Mouse (Mus musculus) bone marrow, adult 2 months (tissue): ENCODE measurements at regions not wholly inside any gene's neighbourhood (a gene's known extent, or its start where the extent isn't known, plus 50 kb on each side); places are given as distances from the start of the nearest gene placed in this dataset.

Experiments
- CTCF ChIP-seq: fragments of 200-500 bp; IDR thresholded peaks from 2 replicates; pipeline ENCODE4 v1.5.1; 2011; ENCODE audit warnings: low read length, control low read depth; ENCODE audit not compliant: control insufficient read depth, insufficient read depth
- POLR2A ChIP-seq: fragments of 200-500 bp; IDR thresholded peaks from 2 replicates; pipeline ENCODE4 v1.6.1; 2011; ENCODE audit warnings: low read depth, mild to moderate bottlenecking, control low read depth, low read length, borderline replicate concordance; ENCODE audit not compliant: control insufficient read depth

GRCm38 (mm10) chr1:75723431-75723830, 177.4 kb downstream of the Slc4a3 start:
- TF ChIP-seq POLR2A, result no peak
- TF ChIP-seq CTCF, result no peak
